Mouse (Mus musculus) liver, adult 2 months (tissue): ENCODE data around the gene Tmigd1. TPM values are rescaled to one million over a fixed set of nuclear protein-coding genes. Genes with fewer than 3 reads are reported as not detected.

Source experiments
- DNase-seq: peaks from one replicate; pipeline ENCODE4 v3.0.0-alpha.2; 2011; ENCODE audit warnings: low read depth, low spot score; ENCODE audit errors: extremely low read depth
- H3K27ac ChIP-seq: fragments of 200-500 bp; replicated peaks from 2 replicates; pipeline ENCODE4 v1.5.1; 2012; ENCODE audit warnings: low read depth, mild to moderate bottlenecking, control low read depth, inconsistent platforms, low read length; ENCODE audit not compliant: insufficient read depth
- H3K27me3 ChIP-seq: fragments of 200-500 bp; 2 replicates; pipeline ENCODE4 v1.6.1; 2012; ENCODE audit warnings: mild to moderate bottlenecking, moderate library complexity, low read length, inconsistent platforms; ENCODE audit not compliant: control insufficient read depth, insufficient read depth
- H3K36me3 ChIP-seq: fragments of 200-500 bp; 2 replicates; pipeline ENCODE4 v1.6.1; 2012; ENCODE audit warnings: low read length, inconsistent platforms; ENCODE audit not compliant: control insufficient read depth, insufficient read depth
- H3K4me1 ChIP-seq: fragments of 200-500 bp; 2 replicates; pipeline ENCODE4 v1.6.1; 2011; ENCODE audit warnings: low read length; ENCODE audit not compliant: control insufficient read depth, insufficient read depth
- H3K4me3 ChIP-seq: fragments of 200-500 bp; 2 replicates; pipeline ENCODE4 v1.5.1; 2011; ENCODE audit warnings: low read depth, mild to moderate bottlenecking, control low read depth, low read length, moderate library complexity; ENCODE audit not compliant: insufficient read depth
- H3K79me2 ChIP-seq: fragments of 200-500 bp; 2 replicates; pipeline ENCODE4 v1.6.1; 2012; ENCODE audit warnings: inconsistent platforms, mild to moderate bottlenecking, low read length, moderate library complexity; ENCODE audit not compliant: control insufficient read depth, insufficient read depth
- H3K9ac ChIP-seq: fragments of 200-500 bp; 2 replicates; pipeline ENCODE4 v1.6.1; 2012; ENCODE audit warnings: low read depth, mild to moderate bottlenecking, control low read depth, inconsistent platforms, low read length
- CTCF ChIP-seq: fragments of 200-500 bp; IDR thresholded peaks from 2 replicates; pipeline ENCODE4 v1.5.1; 2011; ENCODE audit warnings: low read depth, low read length, control low read depth
- POLR2A ChIP-seq: fragments of 200-500 bp; IDR thresholded peaks from 2 replicates; pipeline ENCODE4 v1.6.1; 2011; ENCODE audit warnings: low read length, control low read depth; ENCODE audit not compliant: insufficient read depth; ENCODE audit errors: extremely low read depth
- WGBS: fragments of 180-500 bp; shearing (Covaris S2); methylation state at CpG from one replicate; pipeline ENCODE4 v1.1.7; 2018; 5-methylcytosine and 5-hydroxymethylcytosine counted together
- polyA plus RNA-seq: library from polyadenylated mRNA; depleted of rRNA; stranded (reverse); fragments of >200 nt; gene quantifications from 2 replicates; pipeline ENCODE4 v1.2.3, GENCODE M21; 2012
- total RNA-seq: library from RNA; depleted of rRNA; stranded (reverse); fragments of >200 nt; gene quantifications from 2 replicates; pipeline ENCODE4 v1.2.3, GENCODE M21; 2014

Gene Tmigd1
- total and polyA plus RNA-seq, 2 experiments: not detected

DNA sequence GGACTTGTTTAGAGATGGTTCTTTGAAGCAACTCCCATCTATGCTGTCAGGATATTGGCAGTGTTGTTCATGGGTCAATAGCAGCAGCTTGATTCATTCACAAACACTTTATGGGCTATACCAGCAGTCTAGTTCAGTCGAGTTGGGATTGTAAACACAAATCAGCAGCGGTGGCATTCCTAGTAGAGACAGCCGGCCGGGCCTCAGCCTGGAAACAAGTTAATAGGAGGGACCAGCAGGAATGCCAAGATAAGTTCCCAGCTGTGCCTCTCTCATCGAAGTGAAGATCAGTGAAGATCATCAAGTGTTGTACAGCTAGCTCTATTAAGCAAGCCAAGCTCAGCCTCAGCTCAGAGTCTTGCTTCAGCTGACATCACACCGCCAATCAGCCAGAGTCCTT, 5.6 kb upstream of the Tmigd1 start:
- no peaks in the 10 kb centered on the region for H3K79me2 ChIP-seq
- DNase-seq: no peak
- peaks cover 10% of the 10 kb centered on the region for H3K4me1 ChIP-seq
- WGBS: 55% methylated on average over 6 of the region's 6 CpGs
- no peak for TF ChIP-seq POLR2A
- no peak for TF ChIP-seq CTCF
- H3K27me3 ChIP-seq: no peaks in the 10 kb centered on the region
- no peak overlapping the region for H3K4me3 ChIP-seq
- no peaks in the 10 kb centered on the region for H3K36me3 ChIP-seq
- H3K27ac ChIP-seq: no peak overlapping the region
- no peak overlapping the region for H3K9ac ChIP-seq

DNA sequence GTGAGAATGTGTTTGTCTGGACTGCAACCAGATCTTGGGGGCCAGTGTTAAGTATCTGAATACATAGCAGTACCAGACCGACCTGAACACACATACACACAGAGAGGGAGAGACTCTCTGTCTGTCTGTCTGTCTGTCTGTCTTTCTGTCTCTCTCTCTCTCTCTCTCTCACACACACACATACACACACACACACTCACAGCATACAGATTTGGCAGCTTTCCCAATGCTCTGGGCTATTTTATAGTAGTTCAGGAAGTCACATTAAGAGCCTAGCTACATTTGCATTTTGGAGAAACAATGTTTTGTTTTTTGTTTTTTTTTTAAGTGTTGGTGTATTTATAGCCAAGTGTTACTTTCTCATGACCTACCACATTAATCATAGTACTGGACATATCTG, 4.8 kb upstream of the Tmigd1 start:
- Histone ChIP-seq H3K4me3 (no peak overlapping the region), H3K4me1 (peaks cover 10% of the 10 kb centered on the region), H3K9ac (no peak overlapping the region), H3K27ac (no peak overlapping the region), H3K27me3 (no peaks in the 10 kb centered on the region), H3K36me3 (no peaks in the 10 kb centered on the region), H3K79me2 (no peaks in the 10 kb centered on the region)
- 79% methylated on average over 1 of the region's 1 CpGs for WGBS
- TF ChIP-seq POLR2A (no peak), CTCF (no peak)
- no peak for DNase-seq

GRCm38 (mm10) chr11:76897871-76898270, 4.1 kb upstream of the Tmigd1 start:
- TF ChIP-seq CTCF (no peak), POLR2A (no peak)
- Histone ChIP-seq H3K36me3 (no peaks in the 10 kb centered on the region), H3K27me3 (no peaks in the 10 kb centered on the region), H3K4me3 (no peak overlapping the region), H3K79me2 (no peaks in the 10 kb centered on the region), H3K27ac (no peak overlapping the region), H3K9ac (no peak overlapping the region), H3K4me1 (peaks cover 10% of the 10 kb centered on the region)
- DNase-seq: peak; percentile 21
- WGBS: 28% methylated on average over 3 of the region's 3 CpGs

- no peak overlapping the region for H3K27ac ChIP-seq
- DNase-seq: no peak
- no peaks in the 10 kb centered on the region for H3K36me3 ChIP-seq
- WGBS: 95% methylated on average over 3 of the region's 3 CpGs
- H3K9ac ChIP-seq: no peak overlapping the region
- peaks cover 10% of the 10 kb centered on the region for H3K4me1 ChIP-seq
- no peak overlapping the region for H3K4me3 ChIP-seq
- no peaks in the 10 kb centered on the region for H3K79me2 ChIP-seq
- TF ChIP-seq POLR2A (no peak), CTCF (no peak)
- H3K27me3 ChIP-seq: no peaks in the 10 kb centered on the region
Measured at GRCm38 (mm10) chr11:76898751-76899150, 3.2 kb upstream of the Tmigd1 start.

GRCm38 (mm10) chr11:76899758-76900738, 1.9 kb upstream of the Tmigd1 start:
- Histone ChIP-seq H3K36me3 (no peaks in the 10 kb centered on the region), H3K4me1 (peaks cover 10% of the 10 kb centered on the region), H3K27me3 (no peaks in the 10 kb centered on the region), H3K27ac (no peak overlapping the region), H3K79me2 (no peaks in the 10 kb centered on the region), H3K9ac (no peak overlapping the region), H3K4me3 (no peak overlapping the region)
- peak; percentile 63 for DNase-seq
- 44% methylated on average over 5 of the region's 5 CpGs for WGBS
- TF ChIP-seq CTCF (peak; percentile 81), POLR2A (no peak)

- DNase-seq: no peak
- no peak overlapping the region for H3K9ac ChIP-seq
- H3K4me3 ChIP-seq: no peak overlapping the region
- TF ChIP-seq POLR2A: no peak
- TF ChIP-seq CTCF: no peak
- WGBS: 79% methylated on average over 2 of the region's 2 CpGs
- no peaks in the 10 kb centered on the region for H3K27me3 ChIP-seq
- H3K27ac ChIP-seq: no peak overlapping the region
- H3K36me3 ChIP-seq: no peaks in the 10 kb centered on the region
- H3K79me2 ChIP-seq: no peaks in the 10 kb centered on the region
- peaks cover 3% of the 10 kb centered on the region; the same call in 1 of the 2 replicates for H3K4me1 ChIP-seq
Measured at GRCm38 (mm10) chr11:76904340-76904739, 2.4 kb downstream of the Tmigd1 start.
